Mouse (Mus musculus): ENCODE results near the gene Tasp1. TPM values are rescaled to one million over a fixed set of nuclear protein-coding genes. Genes with fewer than 3 reads are reported as not detected.
A peak's percentile ranks its signal among the peaks of the same experiment; 100 is the strongest.
"Not testable (repeated sequence)": the region's sequence is repeated elsewhere in the genome, so short reads cannot be mapped to it uniquely, and the experiment has no call there.

The Tasp1 gene
- polyA plus RNA-seq, 1 experiment = 20.9 TPM

- no peak for TF ChIP-seq CTCF (IDR thresholded peaks at IDR 0.05; ENCODE audit: extremely low read depth, insufficient read depth, low read length)
- TF ChIP-seq POLR2A (IDR thresholded peaks at IDR 0.05; ENCODE audit: extremely low read depth, insufficient read depth, low read length) = no peak
- Histone ChIP-seq H3K4me1 (ENCODE audit: control insufficient read depth, insufficient read depth, low read length) (no peaks in the 10 kb centered on the region), H3K4me3 (ENCODE audit: insufficient read depth, low read length) (no peak overlapping the region), H3K27ac (ENCODE audit: insufficient read depth, low read length) (no peak overlapping the region)
Measured at GRCm38 (mm10) chr2:139967451-139967850, 99.2 kb downstream of the Tasp1 start.

DNA sequence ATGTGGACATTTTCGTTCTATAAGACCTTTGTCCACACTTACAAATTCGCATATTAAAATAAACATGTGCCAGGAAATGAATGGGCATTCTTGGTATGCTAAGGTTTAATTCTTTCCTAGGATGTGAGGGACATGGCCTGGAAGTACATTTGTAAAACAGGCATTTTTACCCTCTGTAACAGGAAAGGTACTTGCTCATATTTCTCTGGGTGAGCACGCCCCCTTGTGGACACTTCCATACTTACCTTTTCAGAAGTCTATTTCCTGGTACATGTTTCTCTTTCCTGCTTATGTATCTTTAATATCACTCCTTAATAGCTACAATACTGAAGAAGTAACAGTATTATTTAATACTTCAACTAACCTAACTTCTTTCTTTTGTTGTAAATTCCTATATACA is 100.3 kb downstream of the Tasp1 start:
- H3K4me3 ChIP-seq (ENCODE audit: insufficient read depth, low read length) = no peak overlapping the region

GRCm38 (mm10) chr2:139948843-139949242 is 117.8 kb downstream of the Tasp1 start:
- TF ChIP-seq POLR2A (IDR thresholded peaks at IDR 0.05; ENCODE audit: extremely low read depth, insufficient read depth, low read length) (no peak), CTCF (IDR thresholded peaks at IDR 0.05; ENCODE audit: extremely low read depth, insufficient read depth, low read length) (no peak)
- no peak overlapping the region for H3K4me3 ChIP-seq (ENCODE audit: insufficient read depth, low read length)
- H3K27ac ChIP-seq (ENCODE audit: insufficient read depth, low read length) = no peak overlapping the region
- no peaks in the 10 kb centered on the region for H3K4me1 ChIP-seq (ENCODE audit: control insufficient read depth, insufficient read depth, low read length)

More for the DNA sequence above, 100.3 kb downstream of the Tasp1 start:
- H3K4me1 ChIP-seq (ENCODE audit: control insufficient read depth, insufficient read depth, low read length) = no peaks in the 10 kb centered on the region
- TF ChIP-seq POLR2A (IDR thresholded peaks at IDR 0.05; ENCODE audit: extremely low read depth, insufficient read depth, low read length) = no peak
- peak; percentile 22; the same call in 1 of the 2 replicates for TF ChIP-seq CTCF (IDR thresholded peaks at IDR 0.05; ENCODE audit: extremely low read depth, insufficient read depth, low read length)
- H3K27ac ChIP-seq (ENCODE audit: insufficient read depth, low read length) = no peak overlapping the region

GRCm38 (mm10) chr2:139937581-139937980 is 129.0 kb downstream of the Tasp1 start:
- Histone ChIP-seq H3K27ac (ENCODE audit: insufficient read depth, low read length) (no peak overlapping the region), H3K4me1 (ENCODE audit: control insufficient read depth, insufficient read depth, low read length) (no peaks in the 10 kb centered on the region), H3K4me3 (ENCODE audit: insufficient read depth, low read length) (no peak overlapping the region)
- TF ChIP-seq POLR2A (IDR thresholded peaks at IDR 0.05; ENCODE audit: extremely low read depth, insufficient read depth, low read length) (no peak), CTCF (IDR thresholded peaks at IDR 0.05; ENCODE audit: extremely low read depth, insufficient read depth, low read length) (no peak)

DNA sequence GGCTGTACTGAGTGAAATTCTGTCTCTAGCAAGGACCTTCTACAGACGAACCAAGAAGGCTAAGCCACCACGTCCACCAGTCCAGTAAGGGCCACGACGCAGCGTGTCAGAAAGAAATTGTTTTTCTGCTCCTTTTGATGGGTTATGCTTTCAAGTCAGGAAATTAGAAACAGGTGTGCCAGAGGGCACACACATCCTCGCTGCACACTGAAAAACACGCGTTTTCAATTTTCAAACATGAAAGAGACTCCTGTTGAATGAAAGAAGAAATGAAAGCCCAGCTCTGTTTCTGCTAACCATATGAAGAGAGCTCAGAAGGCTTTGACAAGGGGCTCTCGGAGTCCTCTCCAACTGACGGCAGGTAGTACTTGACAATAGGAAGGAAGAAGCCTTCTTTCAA is 132.0 kb downstream of the Tasp1 start:
- no peak overlapping the region for H3K27ac ChIP-seq (ENCODE audit: insufficient read depth, low read length)
- no peak overlapping the region for H3K4me3 ChIP-seq (ENCODE audit: insufficient read depth, low read length)
- no peak for TF ChIP-seq POLR2A (IDR thresholded peaks at IDR 0.05; ENCODE audit: extremely low read depth, insufficient read depth, low read length)
- TF ChIP-seq CTCF (IDR thresholded peaks at IDR 0.05; ENCODE audit: extremely low read depth, insufficient read depth, low read length) = no peak
- no peaks in the 10 kb centered on the region for H3K4me1 ChIP-seq (ENCODE audit: control insufficient read depth, insufficient read depth, low read length)

GRCm38 (mm10) chr2:139934033-139934572 is 132.5 kb downstream of the Tasp1 start:
- H3K4me1 ChIP-seq (ENCODE audit: control insufficient read depth, insufficient read depth, low read length) = no peaks in the 10 kb centered on the region
- TF ChIP-seq CTCF (IDR thresholded peaks at IDR 0.05; ENCODE audit: extremely low read depth, insufficient read depth, low read length) = no peak
- no peak for TF ChIP-seq POLR2A (IDR thresholded peaks at IDR 0.05; ENCODE audit: extremely low read depth, insufficient read depth, low read length)
- H3K27ac ChIP-seq (ENCODE audit: insufficient read depth, low read length) = no peak overlapping the region
- no peak overlapping the region for H3K4me3 ChIP-seq (ENCODE audit: insufficient read depth, low read length)

DNA sequence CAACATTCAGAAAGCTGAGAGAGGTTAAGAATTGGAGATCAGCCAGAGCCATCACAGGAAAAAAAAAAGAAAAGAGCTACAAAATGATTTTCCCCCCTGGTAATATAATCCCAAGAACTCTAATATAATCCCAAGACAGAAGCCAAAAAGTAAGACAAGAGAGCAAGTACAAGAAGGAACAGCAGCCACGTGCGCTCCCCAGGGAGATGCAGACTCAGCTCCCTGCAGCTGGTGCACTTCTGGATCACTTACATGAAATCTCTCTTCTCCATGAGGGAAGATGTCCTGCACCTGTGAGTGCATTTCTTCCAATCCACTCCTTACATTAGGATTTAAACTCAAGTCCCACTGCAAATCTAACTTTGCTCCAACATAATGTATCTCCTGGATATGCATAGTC is 134.4 kb downstream of the Tasp1 start:
- Histone ChIP-seq H3K4me3 (ENCODE audit: insufficient read depth, low read length) (no peak overlapping the region), H3K4me1 (ENCODE audit: control insufficient read depth, insufficient read depth, low read length) (no peaks in the 10 kb centered on the region), H3K27ac (ENCODE audit: insufficient read depth, low read length) (no peak overlapping the region)
- TF ChIP-seq CTCF (IDR thresholded peaks at IDR 0.05; ENCODE audit: extremely low read depth, insufficient read depth, low read length) (no peak), POLR2A (IDR thresholded peaks at IDR 0.05; ENCODE audit: extremely low read depth, insufficient read depth, low read length) (no peak)

DNA sequence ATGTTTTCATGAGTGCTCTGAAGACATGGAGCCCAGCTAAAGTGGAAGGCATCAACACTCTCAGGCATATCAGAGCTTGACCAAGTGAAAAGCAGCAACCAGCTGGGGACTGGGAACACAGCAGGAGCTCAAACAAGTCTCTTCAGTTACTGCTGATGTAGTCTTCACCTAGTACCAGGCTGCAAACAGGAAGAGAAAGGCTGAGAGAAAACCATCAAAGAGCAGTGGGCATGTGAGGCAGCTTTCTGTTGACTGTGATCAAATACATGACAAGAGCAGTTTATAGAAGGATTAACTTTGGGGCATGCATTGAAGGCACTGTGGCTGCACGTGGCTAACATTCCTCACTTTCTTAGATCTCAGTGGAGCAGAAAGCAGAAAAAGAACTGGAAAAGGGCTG is 141.7 kb downstream of the Tasp1 start:
- no peak for TF ChIP-seq CTCF (IDR thresholded peaks at IDR 0.05; ENCODE audit: extremely low read depth, insufficient read depth, low read length)
- TF ChIP-seq POLR2A (IDR thresholded peaks at IDR 0.05; ENCODE audit: extremely low read depth, insufficient read depth, low read length) = no peak
- no peak overlapping the region for H3K4me3 ChIP-seq (ENCODE audit: insufficient read depth, low read length)
- H3K4me1 ChIP-seq (ENCODE audit: control insufficient read depth, insufficient read depth, low read length) = no peaks in the 10 kb centered on the region
- H3K27ac ChIP-seq (ENCODE audit: insufficient read depth, low read length) = no peak overlapping the region

GRCm38 (mm10) chr2:139921395-139921794 is 145.2 kb downstream of the Tasp1 start:
- not testable (repeated sequence) for H3K4me1 ChIP-seq (ENCODE audit: control insufficient read depth, insufficient read depth, low read length); H3K27ac ChIP-seq (ENCODE audit: insufficient read depth, low read length); H3K4me3 ChIP-seq (ENCODE audit: insufficient read depth, low read length)

DNA sequence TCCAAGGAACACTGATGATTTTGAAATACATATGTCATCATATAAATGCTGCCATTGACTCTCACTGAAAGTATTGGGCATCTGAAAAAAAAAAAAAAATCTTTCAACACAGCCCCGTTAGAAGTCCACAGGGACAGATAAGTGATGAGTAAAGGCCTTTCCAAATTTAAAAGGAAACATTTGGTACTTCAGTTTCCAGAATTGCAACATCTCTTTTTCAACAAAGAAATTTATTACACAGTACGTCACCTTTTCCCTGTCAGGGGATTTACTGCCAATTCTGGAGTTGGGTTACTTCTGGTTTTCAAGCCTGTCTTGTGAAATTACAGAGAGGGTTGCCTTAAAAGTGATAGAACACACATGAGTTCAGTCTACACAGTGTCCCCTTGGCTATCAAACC is 146.8 kb downstream of the Tasp1 start:
- no peak overlapping the region for H3K27ac ChIP-seq (ENCODE audit: insufficient read depth, low read length)
- no peak for TF ChIP-seq CTCF (IDR thresholded peaks at IDR 0.05; ENCODE audit: extremely low read depth, insufficient read depth, low read length)
- no peak for TF ChIP-seq POLR2A (IDR thresholded peaks at IDR 0.05; ENCODE audit: extremely low read depth, insufficient read depth, low read length)
- H3K4me3 ChIP-seq (ENCODE audit: insufficient read depth, low read length) = no peak overlapping the region
- H3K4me1 ChIP-seq (ENCODE audit: control insufficient read depth, insufficient read depth, low read length) = no peaks in the 10 kb centered on the region
